Mouse (Mus musculus) liver, embryonic 13.5 days (tissue): ENCODE measurements around the gene Gm26602. TPM values are rescaled to one million over a fixed set of nuclear protein-coding genes. Genes with fewer than 3 reads are reported as not detected.

Experiments
- ATAC-seq: fragments of 200-750 bp; cut with Nextera tagmentation; 2 replicates; pipeline ENCODE4 v1.8.0; 2017; ENCODE audit warnings: low read depth, mild to moderate bottlenecking, moderate number of reproducible peaks, moderate library complexity
- DNase-seq: peaks from one replicate; pipeline ENCODE4 v3.0.0; 2022
- H3K27ac ChIP-seq: fragments of 300-500 bp; sonication (generic); 2 replicates; pipeline ENCODE4 v1.5.1; 2015; ENCODE audit warnings: moderate library complexity, mild to moderate bottlenecking, inconsistent platforms
- H3K27me3 ChIP-seq: fragments of 300-500 bp; sonication (generic); 2 replicates; pipeline ENCODE4 v1.6.1; 2015; ENCODE audit warnings: mild to moderate bottlenecking, inconsistent platforms
- H3K36me3 ChIP-seq: fragments of 300-500 bp; sonication (generic); 2 replicates; pipeline ENCODE4 v1.6.1; 2015; ENCODE audit warnings: mild to moderate bottlenecking, inconsistent platforms
- H3K4me1 ChIP-seq: fragments of 300-500 bp; sonication (generic); replicated peaks from 2 replicates; pipeline ENCODE4 v1.6.1; 2015; ENCODE audit warnings: inconsistent platforms
- H3K4me2 ChIP-seq: fragments of 300-500 bp; sonication (generic); 2 replicates; pipeline ENCODE4 v1.6.1; 2015; ENCODE audit warnings: inconsistent platforms, mild to moderate bottlenecking, moderate library complexity
- H3K4me3 ChIP-seq: fragments of 300-500 bp; sonication (generic); replicated peaks from 2 replicates; pipeline ENCODE4 v1.5.1; 2015; ENCODE audit warnings: mild to moderate bottlenecking, inconsistent platforms
- H3K9ac ChIP-seq: fragments of 300-500 bp; sonication (generic); 2 replicates; pipeline ENCODE4 v1.6.1; 2015; ENCODE audit warnings: mild to moderate bottlenecking, inconsistent platforms
- H3K9me3 ChIP-seq: fragments of 300-500 bp; sonication (generic); replicated peaks from 2 replicates; pipeline ENCODE4 v1.6.1; 2016; ENCODE audit warnings: inconsistent platforms
- WGBS: fragments of 180-500 bp; shearing (Covaris S2); methylation state at CpG from one replicate; pipeline ENCODE4 v1.1.7; 2015; ENCODE audit not compliant: insufficient replicate concordance; 5-methylcytosine and 5-hydroxymethylcytosine counted together
- polyA plus RNA-seq: library from polyadenylated mRNA; unstranded; fragments of >200 nt; fragmentation: Nextera tagmentation; extraction: Ambion mirVana; gene quantifications from 2 replicates; pipeline ENCODE4 v1.2.1, GENCODE M21; 2015

The Gm26602 gene
- polyA plus RNA-seq, 1 experiment from 2014 or later, result not detected

GRCm38 (mm10) chr10:79936284-79936910, 25.7 kb downstream of the Gm26602 start:
- H3K4me1 ChIP-seq, result peaks cover 99% of the 10 kb centered on the region
- no peak overlapping the region for H3K9ac ChIP-seq
- H3K4me3 ChIP-seq, result no peak overlapping the region
- no peak for ATAC-seq
- WGBS, result 61% methylated on average over 10 of the region's 10 CpGs
- no peaks in the 10 kb centered on the region for H3K9me3 ChIP-seq
- peak overlapping the region; percentile 19; the same call in 1 of the 2 replicates for H3K4me2 ChIP-seq
- no peak for DNase-seq
- peak overlapping the region; percentile 75 for H3K27ac ChIP-seq
- H3K36me3 ChIP-seq, result peaks cover 57% of the 10 kb centered on the region
- no peaks in the 10 kb centered on the region for H3K27me3 ChIP-seq

- DNase-seq, result no peak
- 61% methylated on average over 27 of the region's 27 CpGs for WGBS
- Histone ChIP-seq H3K4me3 (no peak overlapping the region), H3K9ac (peak overlapping the region; percentile 13; the same call in 1 of the 2 replicates), H3K27ac (peak overlapping the region; percentile 75), H3K4me1 (peaks cover 98% of the 10 kb centered on the region), H3K36me3 (peaks cover 54% of the 10 kb centered on the region), H3K27me3 (no peaks in the 10 kb centered on the region), H3K4me2 (peak overlapping the region; percentile 19; the same call in 1 of the 2 replicates), H3K9me3 (no peaks in the 10 kb centered on the region)
- 0 out of 2 replicates have a peak, but pooled peaks have one; percentile 7 for ATAC-seq
Observed at GRCm38 (mm10) chr10:79936911-79937441, 26.3 kb downstream of the Gm26602 start.

- H3K9ac ChIP-seq, result no peak overlapping the region
- H3K27ac ChIP-seq, result peak overlapping the region; percentile 75
- H3K4me1 ChIP-seq, result peaks cover 98% of the 10 kb centered on the region
- WGBS, result 68% methylated on average over 11 of the region's 11 CpGs
- no peaks in the 10 kb centered on the region for H3K9me3 ChIP-seq
- peaks cover 45% of the 10 kb centered on the region for H3K36me3 ChIP-seq
- H3K4me2 ChIP-seq, result peak overlapping the region; percentile 6; the same call in 1 of the 2 replicates
- ATAC-seq (peak; percentile 47), DNase-seq (no peak)
- no peaks in the 10 kb centered on the region for H3K27me3 ChIP-seq
- H3K4me3 ChIP-seq, result no peak overlapping the region
Observed at GRCm38 (mm10) chr10:79937775-79938526, 27.3 kb downstream of the Gm26602 start.

- no peaks in the 10 kb centered on the region for H3K27me3 ChIP-seq
- peaks cover 99% of the 10 kb centered on the region for H3K4me1 ChIP-seq
- no peak overlapping the region for H3K27ac ChIP-seq
- WGBS, result 28% methylated on average over 7 of the region's 7 CpGs
- H3K36me3 ChIP-seq, result peaks cover 20% of the 10 kb centered on the region
- ATAC-seq, result no peak
- no peak overlapping the region for H3K9ac ChIP-seq
- no peak for DNase-seq
- no peaks in the 10 kb centered on the region for H3K9me3 ChIP-seq
- no peak overlapping the region for H3K4me3 ChIP-seq
- H3K4me2 ChIP-seq, result no peak overlapping the region
Observed at GRCm38 (mm10) chr10:79940749-79941148, 30.1 kb downstream of the Gm26602 start.

GRCm38 (mm10) chr10:79942988-79943387, 32.3 kb downstream of the Gm26602 start:
- Histone ChIP-seq H3K4me3 (no peak overlapping the region), H3K4me1 (peaks cover 98% of the 10 kb centered on the region), H3K4me2 (0 out of 2 replicates have a peak overlapping the region, but pooled peaks have one; percentile 21), H3K9me3 (no peaks in the 10 kb centered on the region), H3K9ac (0 out of 2 replicates have a peak overlapping the region, but pooled peaks have one; percentile 49), H3K36me3 (peaks cover 18% of the 10 kb centered on the region), H3K27me3 (no peaks in the 10 kb centered on the region), H3K27ac (peak overlapping the region; percentile 47)
- no peak for ATAC-seq
- DNase-seq, result no peak
- WGBS, result 69% methylated on average over 1 of the region's 1 CpGs

GRCm38 (mm10) chr10:79943471-79943901, 32.8 kb downstream of the Gm26602 start:
- no peak overlapping the region for H3K4me3 ChIP-seq
- 0 out of 2 replicates have a peak overlapping the region, but pooled peaks have one; percentile 21 for H3K4me2 ChIP-seq
- DNase-seq (no peak), ATAC-seq (no peak)
- H3K9ac ChIP-seq, result peak overlapping the region; percentile 49
- no peaks in the 10 kb centered on the region for H3K27me3 ChIP-seq
- H3K27ac ChIP-seq, result peak overlapping the region; percentile 70
- 39% methylated on average over 9 of the region's 9 CpGs for WGBS
- peaks cover 17% of the 10 kb centered on the region for H3K36me3 ChIP-seq
- peaks cover 96% of the 10 kb centered on the region for H3K4me1 ChIP-seq
- H3K9me3 ChIP-seq, result no peaks in the 10 kb centered on the region

GRCm38 (mm10) chr10:79945507-79946234, 35.0 kb downstream of the Gm26602 start:
- DNase-seq (no peak), ATAC-seq (no peak)
- Histone ChIP-seq H3K9me3 (no peaks in the 10 kb centered on the region), H3K4me1 (peaks cover 94% of the 10 kb centered on the region), H3K27ac (peak overlapping the region; percentile 84), H3K4me3 (no peak overlapping the region), H3K9ac (peak overlapping the region; percentile 68; the same call in 1 of the 2 replicates), H3K36me3 (peaks cover 27% of the 10 kb centered on the region), H3K4me2 (peak overlapping the region; percentile 60), H3K27me3 (no peaks in the 10 kb centered on the region)
- 52% methylated on average over 16 of the region's 16 CpGs for WGBS

- H3K9me3 ChIP-seq, result no peaks in the 10 kb centered on the region
- peak overlapping the region; percentile 84 for H3K27ac ChIP-seq
- DNase-seq (peak; percentile 72), ATAC-seq (peak; percentile 74)
- peak overlapping the region; percentile 31; the same call in 1 of the 2 replicates for H3K4me3 ChIP-seq
- H3K4me1 ChIP-seq, result peaks cover 84% of the 10 kb centered on the region
- no peaks in the 10 kb centered on the region for H3K27me3 ChIP-seq
- peak overlapping the region; percentile 68 for H3K9ac ChIP-seq
- peak overlapping the region; percentile 60 for H3K4me2 ChIP-seq
- 6% methylated on average over 7 of the region's 7 CpGs for WGBS
- peaks cover 38% of the 10 kb centered on the region for H3K36me3 ChIP-seq
Observed at GRCm38 (mm10) chr10:79946752-79947322, 36.2 kb downstream of the Gm26602 start.

GRCm38 (mm10) chr10:79947502-79947901, 36.8 kb downstream of the Gm26602 start:
- 62% methylated on average over 6 of the region's 6 CpGs for WGBS
- Histone ChIP-seq H3K4me1 (peaks cover 77% of the 10 kb centered on the region), H3K27ac (peak overlapping the region; percentile 84), H3K9ac (no peak overlapping the region), H3K4me2 (peak overlapping the region; percentile 60), H3K9me3 (no peaks in the 10 kb centered on the region), H3K27me3 (no peaks in the 10 kb centered on the region), H3K36me3 (peaks cover 36% of the 10 kb centered on the region), H3K4me3 (no peak overlapping the region)
- ATAC-seq, result no peak
- DNase-seq, result no peak

GRCm38 (mm10) chr10:79949873-79950272, 39.2 kb downstream of the Gm26602 start:
- Histone ChIP-seq H3K9ac (no peak overlapping the region), H3K4me2 (no peak overlapping the region), H3K9me3 (no peaks in the 10 kb centered on the region), H3K36me3 (peaks cover 47% of the 10 kb centered on the region), H3K4me3 (no peak overlapping the region), H3K27me3 (no peaks in the 10 kb centered on the region), H3K27ac (no peak overlapping the region; the same call in 1 of the 2 replicates), H3K4me1 (peaks cover 64% of the 10 kb centered on the region)
- WGBS, result 80% methylated on average over 4 of the region's 4 CpGs
- DNase-seq (no peak), ATAC-seq (no peak)
